8 mouse cellular contexts compared by ENCODE assay signal in genomic region chr4:123233492-123234084, GRCm38 (mm10). TPM values are rescaled to one million over a fixed set of nuclear protein-coding genes. Genes with fewer than 3 reads are reported as not detected.
DNase-seq lines count a peak whose midpoint lies in the region; TF ChIP-seq lines count a peak whose summit lies in the region.

Heyl (plus strand) TSS chr4:123233556.

- DNase-seq in heart, adult 8-10 months (ENCODE audit: low spot score) = peak; percentile 57
- DNase-seq in kidney, adult 11 months = peak; percentile 58
- peak; percentile 37 to 57 for DNase-seq in lung, adult 18-20 months
- peak; percentile 54 for DNase-seq in ovary, postnatal 14 days (ENCODE audit: low spot score)
- DNase-seq in frontal cortex, postnatal 10 days (ENCODE audit: low spot score in 2 of 2) = no peak
- DNase-seq in layer of hippocampus, postnatal 36 days = no peak

- peaks cover 94% of the 10 kb centered on the region for H3K27me3 ChIP-seq in E14TG2a.4 (ENCODE audit: insufficient read depth, low read length)

- no peak within 1 kb of the TSS for H3K27ac ChIP-seq in bone marrow, adult 2 months (ENCODE audit: control insufficient read depth, insufficient read depth, low read depth, low read length, poor library complexity)

- H3K9me3 ChIP-seq in E14TG2a.4 (ENCODE audit: low read length) = no peaks in the 10 kb centered on the region

- TF ChIP-seq CTCF in E14TG2a.4 (conservative IDR thresholded peaks at IDR 0.05; ENCODE audit: low read length) = no peak
- TF ChIP-seq CTCF in bone marrow, adult 2 months (IDR thresholded peaks at IDR 0.05; ENCODE audit: control insufficient read depth, insufficient read depth, low read length) = no peak

- no peak for TF ChIP-seq POLR2A in bone marrow, adult 2 months (IDR thresholded peaks at IDR 0.05; ENCODE audit: borderline replicate concordance, control insufficient read depth, low read depth, low read length)

- no peaks in the 10 kb centered on the region for H3K36me3 ChIP-seq in E14TG2a.4 (ENCODE audit: insufficient read depth, low read length)

- WGBS in bone marrow, adult 2 months = 5% methylated on average over 52 of the region's 52 CpGs

- peak within 1 kb of the TSS; percentile 77 for H3K4me3 ChIP-seq in E14TG2a.4 (replicated peaks; ENCODE audit: low read length)
- peak within 1 kb of the TSS; percentile 15 for H3K4me3 ChIP-seq in bone marrow, adult 2 months (replicated peaks; ENCODE audit: control insufficient read depth, low read depth, low read length)

- H3K4me1 ChIP-seq in E14TG2a.4 (replicated peaks; ENCODE audit: low read depth, low read length) = peaks cover 22% of the 10 kb centered on the region
- H3K4me1 ChIP-seq in bone marrow, adult 2 months (ENCODE audit: control insufficient read depth, insufficient read depth, low read length) = no peaks in the 10 kb centered on the region; the same call in none of the 2 replicates

RNA-seq across cellular contexts. Expression of gene Heyl, which starts in this region (rescaled TPM):
- polyA plus RNA-seq in bone marrow, adult 2 months (2011; ENCODE audit: insufficient read depth, insufficient read length, low replicate concordance, missing spikeins) = 0.77 and 0.84 TPM in 2 replicates
- 10 to 100 TPM in 3 of 4 experiments, 1 to 10 TPM in 1; 9.7 to 11.7 (median 10.9) TPM for total RNA-seq in heart, adult 8-10 months (2022)
- total RNA-seq in layer of hippocampus, postnatal 36 days (2021) = 1 to 10 TPM; 2.3 to 2.9 TPM

Comparison
In these comparisons a context has a peak if more than half of its experiments do, and no peak if none do; other contexts are left out.
1. DNase-seq: peak in heart, adult 8-10 months (single experiment), kidney, adult 11 months (single experiment), lung, adult 18-20 months (2 of 2) and ovary, postnatal 14 days (single experiment); none in frontal cortex, postnatal 10 days (0 of 2) and layer of hippocampus, postnatal 36 days (0 of 2).